Mouse (Mus musculus) left cerebral cortex, postnatal 4 days (tissue): ENCODE measurements around the gene Tmem106a. TPM values are rescaled to one million over a fixed set of nuclear protein-coding genes. Genes with fewer than 3 reads are reported as not detected.
A peak's percentile ranks its signal among the peaks of the same experiment; 100 is the strongest.
"Not testable (repeated sequence)": the region's sequence is repeated elsewhere in the genome, so short reads cannot be mapped to it uniquely, and the experiment has no call there.

Experiments used
- DNase-seq: peaks from one replicate; pipeline ENCODE4 v3.0.0-alpha.2; 2022
- intact Hi-C: fragments of 180-260 bp; cut with DNase I; formaldehyde crosslinking; loops from one replicate; pipeline ENCODE4 v1.15.1; 2025
- total RNA-seq, 2 experiments: library from RNA; stranded (reverse); gene quantifications; 2 replicates each; pipeline ENCODE4 v1.2.3; 2021

Tmem106a gene
- total RNA-seq, 2 experiments from 2014 or later, result 1.5 to 3.5 TPM

- DNase-seq, intact Hi-C loops: not testable (repeated sequence)
Measured at GRCm38 (mm10) chr11:101628733-101629417, 46.8 kb downstream of the Tmem106a start.

- intact Hi-C loops, result no loop called here
- DNase-seq, result no peak
Measured at GRCm38 (mm10) chr11:101635660-101636059, 53.6 kb downstream of the Tmem106a start.

GRCm38 (mm10) chr11:101639761-101640160 lies 57.7 kb downstream of the Tmem106a start:
- no peak for DNase-seq
- intact Hi-C loops, result no loop called here

DNA sequence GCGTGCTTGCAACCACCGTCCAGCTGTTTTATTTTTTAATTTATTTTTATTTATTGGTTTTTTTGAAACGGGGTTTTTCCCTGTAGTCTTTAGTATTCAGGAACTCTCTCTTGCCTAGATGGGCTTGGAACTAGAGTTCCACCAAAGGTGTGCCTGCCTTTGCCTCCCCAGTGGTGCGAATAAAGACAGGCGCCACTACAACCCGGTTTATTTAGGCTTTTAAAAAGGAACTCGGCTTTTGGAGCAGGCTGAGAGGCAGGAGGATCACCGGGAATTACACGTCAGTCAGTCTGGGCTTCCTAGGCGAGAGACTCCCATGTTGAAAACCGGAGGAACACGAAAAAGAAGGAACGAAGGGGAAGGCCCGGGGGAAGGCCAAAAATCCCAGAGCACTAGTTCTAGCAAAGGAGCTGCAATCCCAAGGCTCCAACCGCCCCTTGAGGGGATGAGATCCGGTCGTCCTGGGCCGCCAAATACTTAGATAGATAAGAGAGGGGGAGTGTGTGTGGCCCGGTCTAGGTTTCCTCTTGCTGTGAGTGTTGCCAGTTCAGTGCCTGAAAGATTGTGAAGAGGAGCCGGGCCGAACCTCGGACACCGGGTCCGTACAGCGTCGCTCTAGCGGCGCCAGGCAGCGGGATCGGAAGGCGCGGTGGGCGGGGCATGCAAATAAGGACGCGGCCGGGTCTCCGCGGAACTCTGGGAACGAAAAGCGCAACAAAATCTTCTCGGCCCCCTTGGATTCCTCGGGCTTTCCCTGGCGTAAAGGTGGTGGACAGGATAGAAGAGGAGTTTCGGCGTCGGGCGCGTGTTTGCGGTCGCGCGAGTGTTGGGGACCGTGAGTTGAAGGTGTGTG lies 59.0 kb downstream of the Tmem106a start:
- intact Hi-C loops, result not testable (repeated sequence)
- peak; percentile 86 for DNase-seq

Other genes with a start within 250 kb of the Tmem106a start
- gene G6pc, start 214.7 kb upstream of the Tmem106a start, total RNA-seq, result not detected
- gene Aarsd1, start 164.6 kb upstream of the Tmem106a start, total RNA-seq, result 10 to 100 TPM; 50.3 to 52.5 TPM
- gene Gm27029, start 157.4 kb upstream of the Tmem106a start, total RNA-seq, result 1 to 10 TPM; 4.5 to 6.5 TPM
- 10 to 100 TPM; 22.9 to 23.5 TPM for gene Rundc1, start 157.2 kb upstream of the Tmem106a start, total RNA-seq
- 1 to 10 TPM; 1.2 to 2.4 TPM for gene Ptges3l, start 156.9 kb upstream of the Tmem106a start, total RNA-seq
- gene Rpl27, start 139.9 kb upstream of the Tmem106a start, total RNA-seq, result 10 to 100 TPM; 68.9 to 71.3 TPM
- gene Ifi35, start 133.8 kb upstream of the Tmem106a start, total RNA-seq, result 1 to 10 TPM in 1 of 2 experiments, under 1 TPM in 1; 0.84 to 1.4 TPM
- 10 to 100 TPM; 70.3 to 72.3 TPM for gene Rnd2, start 117.2 kb upstream of the Tmem106a start, total RNA-seq
- 100 to 1,000 TPM; 107 to 112 TPM for gene Vat1, start 116.0 kb upstream of the Tmem106a start, total RNA-seq
- 1 to 10 TPM; 2.8 to 3.3 TPM for gene Brca1, start 30.3 kb upstream of the Tmem106a start, total RNA-seq
- gene Nbr1, start 30.1 kb upstream of the Tmem106a start, total RNA-seq, result 100 to 1,000 TPM; 109 to 157 TPM
- gene Gm11634, start 17.0 kb downstream of the Tmem106a start, total RNA-seq, result not detected
- gene Rdm1, start 45.0 kb downstream of the Tmem106a start, total RNA-seq, result 1 to 10 TPM; 4.5 to 4.7 TPM
- gene Arl4d, start 83.3 kb downstream of the Tmem106a start, total RNA-seq, result 10 to 100 TPM; 23.3 to 26.5 TPM
- gene Dhx8, start 150.7 kb downstream of the Tmem106a start, total RNA-seq, result 10 to 100 TPM; 37.2 to 41.2 TPM
- 10 to 100 TPM; 23.7 to 27.1 TPM for gene Etv4, start 203.1 kb downstream of the Tmem106a start, total RNA-seq